Mouse (Mus musculus): ENCODE results near the gene Nt5c3b.

The Nt5c3b gene

GRCm38 (mm10) chr11:100379311-100379710 lies 62.3 kb downstream of the Nt5c3b start:
- DNase-seq (ENCODE audit: low read depth, low spot score), result no peak

- no peak for DNase-seq (ENCODE audit: low read depth, low spot score)
These were observed 63.2 kb downstream of the Nt5c3b start for GRCm38 (mm10) chr11:100378446-100378845.

GRCm38 (mm10) chr11:100377989-100378388 lies 63.6 kb downstream of the Nt5c3b start:
- no peak for DNase-seq (ENCODE audit: low read depth, low spot score)

- DNase-seq (ENCODE audit: low read depth, low spot score), result no peak
These were observed 64.7 kb downstream of the Nt5c3b start for GRCm38 (mm10) chr11:100376746-100377389.

- no peak for DNase-seq (ENCODE audit: low read depth, low spot score)
These were observed 65.6 kb downstream of the Nt5c3b start for GRCm38 (mm10) chr11:100376005-100376404.

- DNase-seq (ENCODE audit: low read depth, low spot score), result no peak
These were observed 66.5 kb downstream of the Nt5c3b start for GRCm38 (mm10) chr11:100375127-100375526.
